ENCODE assay signal across 15 mouse cellular contexts in genomic region chr6:71074789-71075191, GRCm38 (mm10).
A peak's percentile ranks its signal among the peaks of the same experiment; 100 is the strongest.
DNase-seq lines count a peak whose midpoint lies in the region; ATAC-seq lines count a peak whose summit lies in the region.
"Had no signal": no experiment of that assay in that cellular context is flagged by ENCODE, and none has a peak within 500 bp of the region (broad histone marks: within the 10 kb centered on the region; RNA-seq: fewer than 3 reads in every experiment).

No protein-coding gene starts in this region.

- H3K9ac ChIP-seq in forebrain, embryonic 12.5 days: no peak overlapping the region
- no peak overlapping the region for H3K9ac ChIP-seq in hindbrain, embryonic 16.5 days (ENCODE audit: low read depth, low read length)
- H3K9ac ChIP-seq in midbrain, embryonic 16.5 days (ENCODE audit: low read depth, low read length): no peak overlapping the region
- H3K9ac ChIP-seq: liver, embryonic 12.5 days had no signal

- H3K36me3 ChIP-seq in forebrain, embryonic 12.5 days (replicated peaks): no peaks in the 10 kb centered on the region
- H3K36me3 ChIP-seq in hindbrain, embryonic 16.5 days (ENCODE audit: control insufficient read depth, insufficient read depth, low read length): no peaks in the 10 kb centered on the region
- H3K36me3 ChIP-seq in midbrain, embryonic 16.5 days (ENCODE audit: control insufficient read depth, insufficient read depth, low read length): no peaks in the 10 kb centered on the region
- H3K36me3 ChIP-seq: liver, embryonic 12.5 days had no signal

- no peaks in the 10 kb centered on the region for H3K9me3 ChIP-seq in forebrain, embryonic 12.5 days
- H3K9me3 ChIP-seq in hindbrain, embryonic 16.5 days (ENCODE audit: control insufficient read depth, low read length): no peaks in the 10 kb centered on the region
- H3K9me3 ChIP-seq in midbrain, embryonic 16.5 days (replicated peaks; ENCODE audit: control insufficient read depth, low read length, poor library complexity, severe bottlenecking): no peaks in the 10 kb centered on the region
- H3K9me3 ChIP-seq: liver, embryonic 12.5 days had no signal

- peak; percentile 12 to 45 for DNase-seq in left cerebral cortex, postnatal 14 days (ENCODE audit: low spot score in 2 of 2)
- DNase-seq in left cerebral cortex, postnatal 4 days: no peak
- no peak for DNase-seq in urinary bladder, postnatal 25 days (ENCODE audit: low spot score)
- DNase-seq in cerebellum, postnatal 10 days: no peak
- DNase-seq: adrenal gland, adult 8-10 months; heart, adult 11 months; heart, postnatal 10 days; kidney, adult 8-10 months; lung, postnatal 10 days; thymus, postnatal 14 days had no signal

- H3K4me2 ChIP-seq in forebrain, embryonic 12.5 days: no peak overlapping the region
- H3K4me2 ChIP-seq in hindbrain, embryonic 16.5 days (ENCODE audit: low read length): no peak overlapping the region
- no peak overlapping the region for H3K4me2 ChIP-seq in midbrain, embryonic 16.5 days (ENCODE audit: low read length)
- H3K4me2 ChIP-seq: liver, embryonic 12.5 days had no signal

- no peak overlapping the region for H3K27ac ChIP-seq in forebrain, embryonic 12.5 days
- no peak overlapping the region for H3K27ac ChIP-seq in hindbrain, embryonic 16.5 days (ENCODE audit: low read depth, low read length)
- no peak overlapping the region for H3K27ac ChIP-seq in midbrain, embryonic 16.5 days (ENCODE audit: low read length)
- H3K27ac ChIP-seq: liver, embryonic 12.5 days had no signal

- ATAC-seq in forebrain, embryonic 12.5 days (ENCODE audit: low FRiP score): peak; percentile 84
- ATAC-seq in hindbrain, embryonic 16.5 days: peak; percentile 83
- ATAC-seq in midbrain, embryonic 16.5 days: peak; percentile 88
- ATAC-seq: CD4-positive, CD25-positive, alpha-beta regulatory T cell, adult 4 months; liver, embryonic 12.5 days had no signal

- H3K4me3 ChIP-seq in forebrain, embryonic 12.5 days (replicated peaks): no peak overlapping the region
- no peak overlapping the region for H3K4me3 ChIP-seq in hindbrain, embryonic 16.5 days (ENCODE audit: low read length)
- no peak overlapping the region for H3K4me3 ChIP-seq in midbrain, embryonic 16.5 days (ENCODE audit: low read depth, low read length)
- H3K4me3 ChIP-seq: liver, embryonic 12.5 days had no signal

- intact Hi-C loops in left cerebral cortex, postnatal 14 days (cut with DNase I): no loop called here
- intact Hi-C loops in left cerebral cortex, postnatal 4 days (cut with DNase I): no loop called here

- peaks cover 10% of the 10 kb centered on the region; the same call in 1 of the 2 replicates for H3K4me1 ChIP-seq in forebrain, embryonic 12.5 days
- no peaks in the 10 kb centered on the region; the same call in none of the 2 replicates for H3K4me1 ChIP-seq in hindbrain, embryonic 16.5 days (ENCODE audit: control insufficient read depth, insufficient read depth, low read depth, low read length)
- peaks cover 2% of the 10 kb centered on the region; the same call in 1 of the 2 replicates for H3K4me1 ChIP-seq in midbrain, embryonic 16.5 days (ENCODE audit: control insufficient read depth, insufficient read depth, low read length)
- H3K4me1 ChIP-seq: liver, embryonic 12.5 days had no signal

- H3K27me3 ChIP-seq in forebrain, embryonic 12.5 days: no peaks in the 10 kb centered on the region
- no peaks in the 10 kb centered on the region for H3K27me3 ChIP-seq in hindbrain, embryonic 16.5 days (replicated peaks; ENCODE audit: control insufficient read depth, insufficient read depth, low read length)
- H3K27me3 ChIP-seq in midbrain, embryonic 16.5 days (ENCODE audit: control insufficient read depth, insufficient read depth, low read depth, low read length): no peaks in the 10 kb centered on the region
- H3K27me3 ChIP-seq: liver, embryonic 12.5 days had no signal

- WGBS in forebrain, embryonic 12.5 days: 3% methylated on average over 5 of the region's 5 CpGs
- WGBS in hindbrain, embryonic 16.5 days: 17% methylated on average over 5 of the region's 5 CpGs
- WGBS in midbrain, embryonic 16.5 days: 9% methylated on average over 5 of the region's 5 CpGs

Comparison
In these comparisons a context has a peak if more than half of its experiments do, and no peak if none do; other contexts are left out.
1. DNase-seq: peak in left cerebral cortex, postnatal 14 days (2 of 2); none in left cerebral cortex, postnatal 4 days (single experiment), urinary bladder, postnatal 25 days (single experiment) and cerebellum, postnatal 10 days (0 of 2).
2. Peak in every context shown above with its lines, with median percentiles within 50 percentile points of each other: ATAC-seq.